Mouse (Mus musculus) gonadal fat pad, adult 2 months (tissue): Measurements from ENCODE around the gene 2900011O08Rik. TPM values are rescaled to one million over a fixed set of nuclear protein-coding genes. Genes with fewer than 3 reads are reported as not detected.
"Not testable (repeated sequence)": the region's sequence is repeated elsewhere in the genome, so short reads cannot be mapped to it uniquely, and the experiment has no call there.

Experiments used
- DNase-seq: peaks from one replicate; pipeline ENCODE4 v3.0.0-alpha.2; 2012; ENCODE audit warnings: low read depth
- polyA plus RNA-seq: library from polyadenylated mRNA; depleted of rRNA; stranded (reverse); fragments of >200 nt; gene quantifications from 2 replicates; pipeline ENCODE4 v1.2.3, GENCODE M21; 2012; rRNA removed

The 2900011O08Rik gene
- not detected in 2 replicates for polyA plus RNA-seq

- DNase-seq, result no peak
These were observed at the start of gene 2900011O08Rik, which contains the start of gene Ifitm7 for GRCm38 (mm10) chr16:13986574-13987478. Gene 2900011O08Rik, plus strand, starts transcription at chr16:13986604. Gene Ifitm7, minus strand, starts transcription at chr16:13986888.

GRCm38 (mm10) chr16:13940139-13940846 is 46.1 kb upstream of the 2900011O08Rik start:
- DNase-seq, result no peak

- no peak for DNase-seq
These were observed 45.5 kb upstream of the 2900011O08Rik start for GRCm38 (mm10) chr16:13940847-13941395.

GRCm38 (mm10) chr16:13944178-13944577 is 42.2 kb upstream of the 2900011O08Rik start:
- no peak for DNase-seq

GRCm38 (mm10) chr16:13944752-13945151 is 41.7 kb upstream of the 2900011O08Rik start:
- DNase-seq, result no peak

GRCm38 (mm10) chr16:13945153-13945552 is 41.3 kb upstream of the 2900011O08Rik start:
- DNase-seq, result no peak

- DNase-seq, result no peak
These were observed 40.1 kb upstream of the 2900011O08Rik start for GRCm38 (mm10) chr16:13946306-13946705.

GRCm38 (mm10) chr16:13951245-13951644 is 35.2 kb upstream of the 2900011O08Rik start:
- DNase-seq, result no peak

GRCm38 (mm10) chr16:13962053-13962452 is 24.4 kb upstream of the 2900011O08Rik start:
- DNase-seq, result no peak

- DNase-seq, result peak; percentile 31
These were observed 17.3 kb upstream of the 2900011O08Rik start for GRCm38 (mm10) chr16:13969096-13969495.

GRCm38 (mm10) chr16:13972051-13972450 is 14.4 kb upstream of the 2900011O08Rik start:
- DNase-seq, result no peak

GRCm38 (mm10) chr16:13976358-13976896 is 10.0 kb upstream of the 2900011O08Rik start:
- DNase-seq, result not testable (repeated sequence)

- DNase-seq, result not testable (repeated sequence)
These were observed 9.4 kb upstream of the 2900011O08Rik start for GRCm38 (mm10) chr16:13977026-13977425.

GRCm38 (mm10) chr16:13981726-13982125 is 4.7 kb upstream of the 2900011O08Rik start:
- DNase-seq, result not testable (repeated sequence)

- no peak for DNase-seq
These were observed 3.2 kb upstream of the 2900011O08Rik start for GRCm38 (mm10) chr16:13983161-13983560.

- no peak for DNase-seq
These were observed 219 bp upstream of the 2900011O08Rik start for GRCm38 (mm10) chr16:13986197-13986573.

GRCm38 (mm10) chr16:13992518-13993248 is 6.3 kb downstream of the 2900011O08Rik start:
- no peak for DNase-seq

GRCm38 (mm10) chr16:13994076-13994475 is 7.7 kb downstream of the 2900011O08Rik start:
- no peak for DNase-seq

GRCm38 (mm10) chr16:13994502-13994901 is 8.1 kb downstream of the 2900011O08Rik start:
- DNase-seq, result no peak

GRCm38 (mm10) chr16:14003386-14004130 is 17.2 kb downstream of the 2900011O08Rik start:
- no peak for DNase-seq

- DNase-seq, result no peak
These were observed 17.8 kb downstream of the 2900011O08Rik start for GRCm38 (mm10) chr16:14004170-14004569.
